Mouse (Mus musculus): Measurements from ENCODE around the gene Otp.

The Otp gene

GRCm38 (mm10) chr13:94873111-94874038 is 2.0 kb upstream of the Otp start:
- DNase-seq (ENCODE audit: low read depth), result no peak

- no peak for DNase-seq (ENCODE audit: low read depth)
These were observed 1.4 kb upstream of the Otp start for GRCm38 (mm10) chr13:94874039-94874425.

DNA sequence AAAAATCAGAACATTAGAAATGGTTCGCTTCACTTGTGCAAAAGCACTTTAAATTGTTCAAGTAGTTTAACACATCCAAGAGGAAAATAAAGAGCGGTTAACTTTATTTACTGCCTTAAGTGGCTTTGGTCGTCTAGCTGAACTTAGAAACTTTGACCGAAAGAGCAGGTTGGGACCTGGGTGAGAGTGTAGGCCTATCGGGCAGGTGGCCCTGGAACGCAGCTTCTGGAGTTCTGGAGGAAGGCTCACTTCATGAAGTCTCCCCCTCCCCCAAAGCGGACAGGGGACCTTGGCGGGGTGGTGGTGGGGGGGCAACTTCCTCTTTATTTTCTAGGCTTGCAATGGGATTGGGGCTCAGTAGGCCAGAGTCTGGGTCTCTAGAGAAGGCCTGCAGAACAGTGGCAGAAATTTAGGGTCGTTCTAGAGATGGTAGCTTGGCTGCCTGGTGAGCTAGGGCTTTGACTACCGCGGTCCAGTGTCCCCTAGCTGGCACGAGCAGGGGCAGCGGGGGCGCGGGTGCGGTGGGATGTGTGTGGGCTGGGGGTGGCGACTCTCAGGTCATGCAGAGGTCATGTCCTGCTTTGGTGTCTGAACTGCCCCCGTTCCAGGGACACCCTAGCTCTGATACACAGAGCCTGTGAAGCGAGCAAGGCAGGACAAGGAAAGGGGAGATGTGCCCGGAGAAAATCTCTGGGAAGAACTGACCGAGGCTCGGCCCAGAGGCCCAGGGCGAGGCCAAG is 576 bp upstream of the Otp start:
- no peak for DNase-seq (ENCODE audit: low read depth)

DNA sequence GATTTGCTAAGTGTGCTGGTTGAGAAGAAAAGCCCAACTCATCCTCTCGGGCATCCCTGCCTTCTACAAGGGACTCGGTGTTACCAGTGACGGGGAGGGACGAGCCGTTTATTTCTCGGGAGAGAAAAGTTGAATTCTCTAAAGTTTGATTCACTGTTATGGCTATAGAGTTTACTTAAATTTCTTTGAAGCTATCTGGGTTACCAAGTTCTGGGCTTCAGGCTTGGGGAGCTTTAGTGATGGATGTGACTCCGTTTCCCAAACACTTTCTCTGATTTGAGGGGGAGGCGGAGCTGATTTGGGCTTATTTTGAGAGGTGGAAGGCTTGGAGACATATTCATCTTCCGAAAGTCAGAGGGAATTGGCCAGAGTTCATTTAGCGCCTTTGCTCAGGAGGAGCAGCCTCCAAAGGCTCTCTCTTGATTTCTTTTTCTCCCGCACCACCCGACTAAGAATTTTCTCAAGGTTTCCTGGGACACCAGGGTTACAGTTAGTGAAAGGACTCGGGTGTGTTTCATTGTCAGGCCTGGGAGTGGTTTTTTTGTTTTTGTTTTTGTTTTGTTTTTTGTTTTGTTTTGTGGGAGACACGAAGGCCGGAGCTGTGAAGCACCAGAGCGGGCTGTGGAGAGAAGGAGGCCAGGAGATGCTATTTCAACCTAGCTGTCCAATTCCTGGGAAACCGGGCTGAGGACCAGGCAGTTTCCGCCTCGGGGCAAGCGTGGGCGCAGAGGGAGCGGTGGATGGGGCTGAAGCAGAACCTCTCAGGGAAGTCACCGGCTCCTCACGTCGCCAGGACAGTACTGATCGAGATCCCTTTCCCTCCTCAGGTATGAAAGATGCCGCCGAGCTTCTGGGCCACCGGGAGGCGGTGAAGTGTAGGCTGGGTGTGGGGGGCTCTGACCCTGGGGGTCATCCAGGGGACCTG is 1.1 kb downstream of the Otp start:
- DNase-seq (ENCODE audit: low read depth), result no peak

DNA sequence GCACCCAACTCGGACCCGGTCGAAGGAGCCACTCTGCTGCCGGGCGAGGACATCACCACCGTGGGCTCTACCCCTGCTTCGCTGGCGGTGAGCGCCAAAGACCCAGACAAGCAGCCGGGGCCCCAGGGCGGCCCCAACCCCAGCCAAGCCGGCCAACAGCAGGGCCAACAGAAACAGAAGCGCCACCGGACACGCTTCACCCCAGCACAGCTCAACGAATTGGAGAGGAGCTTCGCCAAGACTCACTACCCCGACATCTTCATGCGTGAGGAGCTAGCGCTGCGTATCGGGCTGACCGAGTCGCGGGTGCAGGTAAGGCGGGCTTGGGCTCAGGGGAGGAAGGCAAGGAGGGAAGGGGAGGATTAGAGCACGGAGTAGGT is 1.8 kb downstream of the Otp start:
- DNase-seq (ENCODE audit: low read depth), result no peak

GRCm38 (mm10) chr13:94877991-94878745 is 2.8 kb downstream of the Otp start:
- peak; percentile 47 for DNase-seq (ENCODE audit: low read depth)

- DNase-seq (ENCODE audit: low read depth), result no peak
These were observed 5.8 kb downstream of the Otp start for GRCm38 (mm10) chr13:94881201-94881600.

DNA sequence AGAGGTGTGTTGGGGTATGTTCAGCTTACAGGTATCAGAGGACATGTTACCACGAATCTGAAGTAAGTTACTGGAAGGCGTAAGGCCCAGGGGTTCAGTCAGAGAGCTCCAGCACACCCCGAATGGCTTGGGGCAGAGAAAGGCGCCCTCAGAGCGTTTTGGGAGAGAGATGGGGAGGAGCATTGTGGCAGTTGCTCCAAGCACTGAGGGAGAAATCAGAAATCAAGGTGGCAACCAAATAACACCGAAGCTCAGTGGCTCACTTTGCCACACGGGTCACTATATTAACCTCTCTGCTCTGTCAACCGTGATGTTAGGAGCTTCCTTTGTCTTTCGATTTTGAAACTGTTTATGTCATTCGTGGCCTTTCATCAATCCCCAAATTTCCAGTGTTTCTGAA is 6.8 kb downstream of the Otp start:
- no peak for DNase-seq (ENCODE audit: low read depth)

- DNase-seq (ENCODE audit: low read depth), result peak; percentile 4
These were observed 7.3 kb downstream of the Otp start for GRCm38 (mm10) chr13:94882711-94883145.

DNA sequence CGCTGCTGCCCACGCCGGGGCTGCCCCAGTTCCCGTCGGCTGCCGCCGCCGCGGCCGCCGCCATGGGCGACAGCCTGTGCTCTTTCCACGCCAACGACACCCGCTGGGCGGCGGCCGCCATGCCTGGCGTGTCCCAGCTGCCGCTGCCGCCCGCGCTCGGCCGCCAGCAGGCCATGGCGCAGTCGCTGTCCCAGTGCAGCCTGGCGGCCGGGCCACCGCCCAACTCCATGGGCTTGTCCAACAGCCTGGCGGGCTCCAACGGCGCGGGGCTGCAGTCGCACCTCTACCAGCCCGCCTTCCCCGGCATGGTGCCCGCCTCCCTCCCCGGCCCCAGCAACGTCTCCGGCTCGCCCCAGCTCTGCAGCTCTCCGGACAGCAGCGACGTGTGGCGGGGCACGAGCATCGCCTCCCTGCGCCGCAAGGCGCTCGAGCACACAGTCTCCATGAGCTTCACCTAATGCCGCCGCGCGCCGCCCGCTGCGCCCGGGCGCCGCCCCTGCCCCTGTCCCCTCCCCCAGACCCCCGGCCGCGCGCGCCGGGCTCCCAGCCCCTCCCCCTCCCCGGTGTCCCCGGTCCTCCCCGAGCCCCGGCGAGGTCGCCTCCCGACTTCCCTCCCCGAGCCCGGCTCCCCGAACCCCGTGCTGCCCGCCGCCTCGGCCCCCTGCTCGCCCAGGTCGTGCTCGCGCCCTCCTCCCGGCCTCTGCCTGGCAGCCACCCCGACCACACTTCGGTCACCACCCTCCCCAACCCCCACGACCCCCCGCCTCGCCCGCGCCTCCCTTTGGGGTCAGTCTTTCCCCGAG is 8.0 kb downstream of the Otp start:
- DNase-seq (ENCODE audit: low read depth), result peak; percentile 17

DNA sequence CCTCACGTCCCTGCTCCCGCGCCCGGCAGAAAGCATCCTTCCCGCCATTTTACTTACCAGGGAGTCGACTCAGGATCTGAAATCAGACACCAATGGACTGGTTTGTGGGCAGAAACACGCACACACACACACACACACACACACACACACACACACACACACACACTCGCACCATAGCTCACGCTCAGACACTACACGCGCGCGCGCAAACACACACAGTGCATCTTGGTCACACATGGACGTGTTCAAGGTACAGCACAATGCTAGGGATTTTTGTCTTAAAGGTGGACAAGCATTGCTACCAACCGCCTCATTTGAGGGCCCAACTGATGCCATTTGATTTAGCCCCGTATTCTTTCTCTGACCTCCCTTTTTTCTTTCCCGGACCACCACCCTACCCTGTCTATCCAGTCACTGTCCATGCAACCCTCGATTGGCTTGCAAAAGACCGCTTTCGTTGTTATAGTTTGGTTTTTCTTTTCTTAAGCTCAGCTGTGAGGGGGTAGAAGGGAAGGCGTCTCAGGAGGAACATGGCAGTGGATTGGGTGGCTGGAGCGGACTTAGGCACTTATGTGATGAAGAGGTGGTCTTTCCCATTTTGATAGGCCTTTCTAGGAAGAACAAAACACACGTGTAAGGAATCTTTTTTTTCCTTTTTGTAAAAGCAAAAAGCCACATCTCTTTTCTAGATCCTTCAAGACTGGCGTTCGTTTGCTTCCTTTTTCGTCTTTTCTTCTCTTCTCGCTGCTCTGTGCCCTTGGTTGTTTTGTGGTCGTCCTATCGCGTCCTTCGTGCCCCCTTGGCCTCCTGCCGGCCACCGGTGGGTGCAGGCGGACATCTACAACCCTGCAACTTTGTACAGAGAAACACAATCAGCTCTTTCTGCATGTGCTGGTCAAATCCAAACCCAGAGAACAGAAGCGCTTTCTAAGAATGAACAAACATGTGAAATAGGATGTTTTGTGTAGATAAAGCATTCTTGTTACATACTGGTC is 8.9 kb downstream of the Otp start:
- no peak for DNase-seq (ENCODE audit: low read depth)

GRCm38 (mm10) chr13:94885291-94886235 is 10.2 kb downstream of the Otp start:
- DNase-seq (ENCODE audit: low read depth), result no peak

- DNase-seq (ENCODE audit: low read depth), result no peak
These were observed 32.4 kb downstream of the Otp start for GRCm38 (mm10) chr13:94907841-94908240.

DNA sequence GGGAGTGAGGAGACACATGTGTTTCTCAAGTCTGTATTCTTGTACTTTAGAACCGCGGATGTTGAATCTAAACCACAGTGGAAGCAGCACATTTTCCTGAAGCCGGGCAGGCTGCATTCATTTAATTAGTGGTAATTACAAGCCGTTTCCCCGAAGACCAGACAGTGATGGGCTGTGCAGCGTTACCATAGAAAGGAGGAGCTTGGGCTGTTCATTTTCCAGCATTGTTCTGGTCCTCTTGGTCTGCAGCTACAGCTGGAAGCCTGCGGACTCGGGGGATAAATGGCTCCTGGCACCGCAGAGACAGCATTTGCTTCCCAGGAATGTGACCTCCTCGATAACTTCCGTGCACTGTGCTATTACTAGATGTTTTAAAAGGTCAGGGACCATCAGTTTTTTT is 37.6 kb downstream of the Otp start:
- no peak for DNase-seq (ENCODE audit: low read depth)

DNA sequence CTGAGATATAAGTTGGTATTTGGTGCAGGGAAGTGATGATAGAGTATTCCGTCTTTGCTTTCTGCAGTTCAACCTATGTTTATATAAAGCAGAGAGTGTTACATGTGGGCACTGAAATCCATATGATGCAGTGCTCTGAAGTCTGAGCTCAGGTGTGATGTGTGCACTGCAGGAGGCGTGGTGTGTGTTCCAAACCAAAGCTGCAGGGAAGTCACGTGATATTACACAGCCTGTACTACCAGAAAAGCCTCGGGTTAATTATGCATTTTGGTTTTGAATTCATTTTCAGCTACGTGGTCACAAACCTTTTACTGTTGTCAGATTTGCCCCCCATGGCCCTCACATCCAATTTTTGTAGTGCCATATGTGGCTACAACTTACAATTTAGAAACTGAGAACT is 40.3 kb downstream of the Otp start:
- no peak for DNase-seq (ENCODE audit: low read depth)

- no peak for DNase-seq (ENCODE audit: low read depth)
These were observed 52.7 kb downstream of the Otp start for GRCm38 (mm10) chr13:94928086-94928485.
